Mouse (Mus musculus): ENCODE results near the gene Gm20388. TPM values are rescaled to one million over a fixed set of nuclear protein-coding genes. Genes with fewer than 3 reads are reported as not detected.
A peak's percentile ranks its signal among the peaks of the same experiment; 100 is the strongest.
"Not testable (repeated sequence)": the region's sequence is repeated elsewhere in the genome, so short reads cannot be mapped to it uniquely, and the experiment has no call there.

Gene Gm20388
- total and polyA plus RNA-seq, 3 experiments = 0.02 to 0.05 TPM; not detected in 1

GRCm38 (mm10) chr8:123431616-123432365 is 3521.2 kb downstream of the Gm20388 start:
- Histone ChIP-seq H3K4me1 (ENCODE audit: insufficient read depth, low read depth, low read length) (no peaks in the 10 kb centered on the region), H3K36me3 (replicated peaks) (no peaks in the 10 kb centered on the region), H3K9me3 (replicated peaks) (no peaks in the 10 kb centered on the region), H3K4me3 (ENCODE audit: low read depth, low read length) (no peak overlapping the region), H3K27me3 (ENCODE audit: insufficient read depth, low read length) (peaks cover 9% of the 10 kb centered on the region)
- DNase-seq (ENCODE audit: low spot score) = no peak
- ATAC-seq (ENCODE audit: extremely low read depth, insufficient number of reproducible peaks, low FRiP score, poor library complexity, severe bottlenecking) = no peak
- no peak for TF ChIP-seq GATA1 (IDR thresholded peaks at IDR 0.05; ENCODE audit: borderline replicate concordance, low read length)
- no peak for TF ChIP-seq TAL1 (conservative IDR thresholded peaks at IDR 0.05; ENCODE audit: low read depth, low read length)
- no peak for TF ChIP-seq CTCF (IDR thresholded peaks at IDR 0.05; ENCODE audit: low read depth, low read length)
- no peak for TF ChIP-seq POLR2AphosphoS5 (IDR thresholded peaks at IDR 0.05; ENCODE audit: insufficient replicate concordance, low read depth, low read length)
- no peak for TF ChIP-seq GATA2 (IDR thresholded peaks at IDR 0.05; ENCODE audit: borderline replicate concordance, low read depth, low read length)

GRCm38 (mm10) chr8:123432381-123432780 is 3521.7 kb downstream of the Gm20388 start:
- TF ChIP-seq GATA2 (IDR thresholded peaks at IDR 0.05; ENCODE audit: borderline replicate concordance, low read depth, low read length) = no peak
- no peak for TF ChIP-seq GATA1 (IDR thresholded peaks at IDR 0.05; ENCODE audit: borderline replicate concordance, low read length)
- no peak for TF ChIP-seq CTCF (IDR thresholded peaks at IDR 0.05; ENCODE audit: low read depth, low read length)
- no peak for TF ChIP-seq TAL1 (conservative IDR thresholded peaks at IDR 0.05; ENCODE audit: low read depth, low read length)
- TF ChIP-seq POLR2AphosphoS5 (IDR thresholded peaks at IDR 0.05; ENCODE audit: insufficient replicate concordance, low read depth, low read length) = no peak
- Histone ChIP-seq H3K36me3 (replicated peaks) (no peaks in the 10 kb centered on the region), H3K4me3 (ENCODE audit: low read depth, low read length) (no peak overlapping the region), H3K4me1 (ENCODE audit: insufficient read depth, low read depth, low read length) (no peaks in the 10 kb centered on the region), H3K9me3 (replicated peaks) (no peaks in the 10 kb centered on the region), H3K27me3 (ENCODE audit: insufficient read depth, low read length) (peaks cover 9% of the 10 kb centered on the region)
- DNase-seq (ENCODE audit: low spot score) (no peak), ATAC-seq (ENCODE audit: extremely low read depth, insufficient number of reproducible peaks, low FRiP score, poor library complexity, severe bottlenecking) (no peak)

GRCm38 (mm10) chr8:123433241-123433974 is 3522.8 kb downstream of the Gm20388 start:
- H3K9me3 ChIP-seq (replicated peaks); ATAC-seq (ENCODE audit: extremely low read depth, insufficient number of reproducible peaks, low FRiP score, poor library complexity, severe bottlenecking); DNase-seq (ENCODE audit: low spot score): not testable (repeated sequence)

GRCm38 (mm10) chr8:123441788-123442187 is 3531.1 kb downstream of the Gm20388 start:
- Histone ChIP-seq H3K27me3 (ENCODE audit: insufficient read depth, low read length) (no peaks in the 10 kb centered on the region), H3K4me1 (ENCODE audit: insufficient read depth, low read depth, low read length) (peaks cover 32% of the 10 kb centered on the region), H3K36me3 (replicated peaks) (peaks cover 17% of the 10 kb centered on the region), H3K4me3 (ENCODE audit: low read depth, low read length) (no peak overlapping the region), H3K9me3 (replicated peaks) (0 out of 2 replicates have a peak, but pooled peaks cover 2% of the 10 kb centered on the region)
- TF ChIP-seq GATA2 (IDR thresholded peaks at IDR 0.05; ENCODE audit: borderline replicate concordance, low read depth, low read length) (no peak), TAL1 (conservative IDR thresholded peaks at IDR 0.05; ENCODE audit: low read depth, low read length) (no peak), CTCF (IDR thresholded peaks at IDR 0.05; ENCODE audit: low read depth, low read length) (no peak), POLR2AphosphoS5 (IDR thresholded peaks at IDR 0.05; ENCODE audit: insufficient replicate concordance, low read depth, low read length) (no peak), GATA1 (IDR thresholded peaks at IDR 0.05; ENCODE audit: borderline replicate concordance, low read length) (no peak)
- DNase-seq (ENCODE audit: low spot score) (no peak), ATAC-seq (ENCODE audit: extremely low read depth, insufficient number of reproducible peaks, low FRiP score, poor library complexity, severe bottlenecking) (no peak)

More at GRCm38 (mm10) chr8:123433241-123433974, 3522.8 kb downstream of the Gm20388 start:
- not testable (repeated sequence) for H3K4me3 ChIP-seq (ENCODE audit: low read depth, low read length); H3K36me3 ChIP-seq (replicated peaks); H3K4me1 ChIP-seq (ENCODE audit: insufficient read depth, low read depth, low read length); H3K27me3 ChIP-seq (ENCODE audit: insufficient read depth, low read length)

GRCm38 (mm10) chr8:123442351-123442750 is 3531.7 kb downstream of the Gm20388 start:
- peaks cover 23% of the 10 kb centered on the region for H3K36me3 ChIP-seq (replicated peaks)
- ATAC-seq (ENCODE audit: extremely low read depth, insufficient number of reproducible peaks, low FRiP score, poor library complexity, severe bottlenecking) (no peak), DNase-seq (ENCODE audit: low spot score) (no peak)
- peak overlapping the region; percentile 81 for H3K4me3 ChIP-seq (ENCODE audit: low read depth, low read length)
- H3K27me3 ChIP-seq (ENCODE audit: insufficient read depth, low read length) = no peaks in the 10 kb centered on the region
- H3K9me3 ChIP-seq (replicated peaks) = 0 out of 2 replicates have a peak, but pooled peaks cover 2% of the 10 kb centered on the region
- TF ChIP-seq GATA1 (IDR thresholded peaks at IDR 0.05; ENCODE audit: borderline replicate concordance, low read length) = no peak
- TF ChIP-seq CTCF (IDR thresholded peaks at IDR 0.05; ENCODE audit: low read depth, low read length) = no peak
- no peak for TF ChIP-seq GATA2 (IDR thresholded peaks at IDR 0.05; ENCODE audit: borderline replicate concordance, low read depth, low read length)
- no peak for TF ChIP-seq TAL1 (conservative IDR thresholded peaks at IDR 0.05; ENCODE audit: low read depth, low read length)
- no peak for TF ChIP-seq POLR2AphosphoS5 (IDR thresholded peaks at IDR 0.05; ENCODE audit: insufficient replicate concordance, low read depth, low read length)
- peaks cover 37% of the 10 kb centered on the region for H3K4me1 ChIP-seq (ENCODE audit: insufficient read depth, low read depth, low read length)

- H3K4me3 ChIP-seq (ENCODE audit: low read depth, low read length) = peak overlapping the region; percentile 81
- TF ChIP-seq TAL1 (conservative IDR thresholded peaks at IDR 0.05; ENCODE audit: low read depth, low read length) (no peak), POLR2AphosphoS5 (IDR thresholded peaks at IDR 0.05; ENCODE audit: insufficient replicate concordance, low read depth, low read length) (no peak), GATA2 (IDR thresholded peaks at IDR 0.05; ENCODE audit: borderline replicate concordance, low read depth, low read length) (no peak), CTCF (IDR thresholded peaks at IDR 0.05; ENCODE audit: low read depth, low read length) (0 out of 2 replicates have a peak, but pooled peaks have one; percentile 19), GATA1 (IDR thresholded peaks at IDR 0.05; ENCODE audit: borderline replicate concordance, low read length) (no peak)
- peaks cover 42% of the 10 kb centered on the region for H3K4me1 ChIP-seq (ENCODE audit: insufficient read depth, low read depth, low read length)
- H3K27me3 ChIP-seq (ENCODE audit: insufficient read depth, low read length) = no peaks in the 10 kb centered on the region
- H3K36me3 ChIP-seq (replicated peaks) = peaks cover 28% of the 10 kb centered on the region
- peak; percentile 84 for DNase-seq (ENCODE audit: low spot score)
- H3K9me3 ChIP-seq (replicated peaks) = 0 out of 2 replicates have a peak, but pooled peaks cover 2% of the 10 kb centered on the region
- peak; percentile 91 for ATAC-seq (ENCODE audit: extremely low read depth, insufficient number of reproducible peaks, low FRiP score, poor library complexity, severe bottlenecking)
These were observed 3532.4 kb downstream of the Gm20388 start for GRCm38 (mm10) chr8:123442871-123443575.

Measured in G1E (cell line).